Mouse (Mus musculus): ENCODE measurements around the gene Ankrd13c.

- no peak for TF ChIP-seq CTCF (IDR thresholded peaks at IDR 0.05; ENCODE audit: extremely low read depth, insufficient read depth, low read length)
- no peak for TF ChIP-seq POLR2A (IDR thresholded peaks at IDR 0.05; ENCODE audit: extremely low read depth, insufficient read depth, low read length)
Observed at GRCm38 (mm10) chr3:157938585-157938984, 8.5 kb upstream of the Ankrd13c start.
